Mouse (Mus musculus): ENCODE data around the gene Tmc6. TPM values are rescaled to one million over a fixed set of nuclear protein-coding genes. Genes with fewer than 3 reads are reported as not detected.

The Tmc6 gene
- polyA plus RNA-seq, 1 experiment from 2014 or later, result 11.5 TPM

DNA sequence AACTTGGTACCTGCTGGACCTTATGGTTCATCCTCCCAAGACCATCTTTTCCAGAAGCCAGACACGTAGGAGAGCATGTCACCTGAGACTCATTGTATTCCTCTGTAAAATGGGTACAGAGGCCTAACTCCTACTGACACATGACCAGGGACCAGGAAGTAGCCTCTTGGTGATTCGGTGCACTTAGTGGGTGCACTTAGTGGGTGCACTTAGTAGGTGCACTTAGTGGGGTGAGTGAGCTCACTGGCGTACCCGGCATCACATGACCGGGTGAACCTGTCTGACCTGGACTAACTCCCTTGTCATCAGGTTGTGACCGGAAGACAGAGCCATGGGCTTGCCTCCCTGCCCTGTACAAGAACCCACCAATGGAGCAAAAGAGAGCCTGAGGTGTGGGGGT, 24.8 kb upstream of the Tmc6 start:
- Histone ChIP-seq H3K27me3 (replicated peaks) (peaks cover 9% of the 10 kb centered on the region; the same call in 1 of the 2 replicates), H3K36me3 (no peaks in the 10 kb centered on the region), H3K9ac (no peak overlapping the region), H3K4me1 (peaks cover 18% of the 10 kb centered on the region), H3K9me3 (no peaks in the 10 kb centered on the region), H3K4me2 (replicated peaks) (no peak overlapping the region), H3K27ac (no peak overlapping the region), H3K4me3 (no peak overlapping the region)
- no peak for ATAC-seq (ENCODE audit: low FRiP score, low read depth)
- WGBS, result 94% methylated on average over 6 of the region's 6 CpGs

DNA sequence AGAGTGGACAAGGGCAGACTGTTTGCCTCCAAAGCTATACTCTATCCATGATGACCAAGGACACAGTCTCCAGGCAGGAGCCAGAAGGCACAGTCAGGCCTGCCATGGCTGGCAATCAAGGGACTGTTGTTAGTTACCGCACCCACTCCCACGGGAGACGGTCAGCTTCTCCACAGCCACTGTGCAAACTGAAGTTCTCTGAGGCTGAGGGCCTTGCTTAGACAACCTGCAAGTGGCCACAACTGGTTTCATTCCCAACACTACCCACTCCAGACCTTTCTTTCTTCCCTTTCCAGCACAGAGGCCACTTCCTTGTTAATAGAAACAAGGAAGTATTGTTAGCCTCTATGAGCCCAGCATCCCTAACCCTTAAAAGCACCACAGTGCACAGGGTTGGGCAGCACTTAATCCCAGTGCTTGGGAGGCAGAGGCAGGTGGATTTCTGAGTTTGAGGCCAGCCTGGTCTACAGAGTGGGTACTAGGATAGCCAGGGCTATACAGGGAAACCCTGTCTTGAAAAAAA, 21.2 kb upstream of the Tmc6 start:
- no peaks in the 10 kb centered on the region for H3K27me3 ChIP-seq (replicated peaks)
- no peak for ATAC-seq (ENCODE audit: low FRiP score, low read depth)
- no peak overlapping the region for H3K27ac ChIP-seq
- H3K4me2 ChIP-seq (replicated peaks), result no peak overlapping the region
- 0 out of 2 replicates have a peak, but pooled peaks cover 2% of the 10 kb centered on the region for H3K4me1 ChIP-seq
- no peaks in the 10 kb centered on the region for H3K36me3 ChIP-seq
- 98% methylated on average over 3 of the region's 3 CpGs for WGBS
- no peak overlapping the region for H3K4me3 ChIP-seq
- no peak overlapping the region for H3K9ac ChIP-seq
- H3K9me3 ChIP-seq, result no peaks in the 10 kb centered on the region

GRCm38 (mm10) chr11:117801650-117802049, 19.7 kb upstream of the Tmc6 start:
- Histone ChIP-seq H3K27me3 (replicated peaks) (no peaks in the 10 kb centered on the region), H3K36me3 (no peaks in the 10 kb centered on the region), H3K4me3 (no peak overlapping the region), H3K9me3 (no peaks in the 10 kb centered on the region), H3K4me2 (replicated peaks) (no peak overlapping the region), H3K9ac (no peak overlapping the region), H3K4me1 (0 out of 2 replicates have a peak, but pooled peaks cover 8% of the 10 kb centered on the region), H3K27ac (no peak overlapping the region)
- WGBS, result 77% methylated on average over 7 of the region's 7 CpGs
- ATAC-seq (ENCODE audit: low FRiP score, low read depth), result no peak

- H3K9me3 ChIP-seq, result no peaks in the 10 kb centered on the region
- 90% methylated on average over 7 of the region's 7 CpGs for WGBS
- no peaks in the 10 kb centered on the region for H3K27me3 ChIP-seq (replicated peaks)
- no peak overlapping the region for H3K4me2 ChIP-seq (replicated peaks)
- no peaks in the 10 kb centered on the region for H3K36me3 ChIP-seq
- no peak overlapping the region for H3K9ac ChIP-seq
- H3K4me3 ChIP-seq, result no peak overlapping the region
- ATAC-seq (ENCODE audit: low FRiP score, low read depth), result no peak
- H3K27ac ChIP-seq, result no peak overlapping the region
- H3K4me1 ChIP-seq, result 0 out of 2 replicates have a peak, but pooled peaks cover 8% of the 10 kb centered on the region
These were observed 18.0 kb upstream of the Tmc6 start for GRCm38 (mm10) chr11:117800038-117800437.

DNA sequence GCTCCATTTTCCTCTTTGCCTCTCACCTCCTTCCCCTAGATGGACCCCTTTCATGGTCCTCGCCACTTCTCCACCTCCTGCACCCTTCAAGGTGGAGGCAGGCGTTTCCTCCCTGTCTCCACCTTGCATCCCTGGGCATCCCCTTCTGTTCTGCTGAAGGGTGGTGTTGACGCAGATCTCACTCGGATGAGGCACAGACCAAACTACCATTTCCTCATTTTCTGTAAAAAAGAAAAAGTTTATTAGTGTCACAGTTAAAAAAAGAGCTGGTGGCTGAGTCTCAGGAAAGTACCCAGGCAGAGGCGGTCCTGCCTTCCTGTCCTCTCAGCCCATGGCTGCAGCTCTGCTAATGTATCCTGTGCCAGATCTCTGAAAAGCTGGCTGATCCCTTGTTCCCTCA, 17.2 kb upstream of the Tmc6 start:
- H3K9ac ChIP-seq, result no peak overlapping the region
- no peak overlapping the region for H3K4me2 ChIP-seq (replicated peaks)
- H3K27ac ChIP-seq, result no peak overlapping the region
- 76% methylated on average over 5 of the region's 5 CpGs for WGBS
- H3K9me3 ChIP-seq, result no peaks in the 10 kb centered on the region
- no peak overlapping the region for H3K4me3 ChIP-seq
- H3K27me3 ChIP-seq (replicated peaks), result no peaks in the 10 kb centered on the region
- H3K36me3 ChIP-seq, result no peaks in the 10 kb centered on the region
- ATAC-seq (ENCODE audit: low FRiP score, low read depth), result no peak
- 0 out of 2 replicates have a peak, but pooled peaks cover 8% of the 10 kb centered on the region for H3K4me1 ChIP-seq

GRCm38 (mm10) chr11:117798160-117798541, 16.2 kb upstream of the Tmc6 start:
- H3K36me3 ChIP-seq, result no peaks in the 10 kb centered on the region
- H3K27me3 ChIP-seq (replicated peaks), result no peaks in the 10 kb centered on the region
- no peak for ATAC-seq (ENCODE audit: low FRiP score, low read depth)
- no peak overlapping the region for H3K9ac ChIP-seq
- 0 out of 2 replicates have a peak overlapping the region, but pooled peaks have one; percentile 5 for H3K4me2 ChIP-seq (replicated peaks)
- 56% methylated on average over 2 of the region's 2 CpGs for WGBS
- no peak overlapping the region for H3K27ac ChIP-seq
- H3K9me3 ChIP-seq, result no peaks in the 10 kb centered on the region
- 0 out of 2 replicates have a peak, but pooled peaks cover 8% of the 10 kb centered on the region for H3K4me1 ChIP-seq
- no peak overlapping the region for H3K4me3 ChIP-seq

DNA sequence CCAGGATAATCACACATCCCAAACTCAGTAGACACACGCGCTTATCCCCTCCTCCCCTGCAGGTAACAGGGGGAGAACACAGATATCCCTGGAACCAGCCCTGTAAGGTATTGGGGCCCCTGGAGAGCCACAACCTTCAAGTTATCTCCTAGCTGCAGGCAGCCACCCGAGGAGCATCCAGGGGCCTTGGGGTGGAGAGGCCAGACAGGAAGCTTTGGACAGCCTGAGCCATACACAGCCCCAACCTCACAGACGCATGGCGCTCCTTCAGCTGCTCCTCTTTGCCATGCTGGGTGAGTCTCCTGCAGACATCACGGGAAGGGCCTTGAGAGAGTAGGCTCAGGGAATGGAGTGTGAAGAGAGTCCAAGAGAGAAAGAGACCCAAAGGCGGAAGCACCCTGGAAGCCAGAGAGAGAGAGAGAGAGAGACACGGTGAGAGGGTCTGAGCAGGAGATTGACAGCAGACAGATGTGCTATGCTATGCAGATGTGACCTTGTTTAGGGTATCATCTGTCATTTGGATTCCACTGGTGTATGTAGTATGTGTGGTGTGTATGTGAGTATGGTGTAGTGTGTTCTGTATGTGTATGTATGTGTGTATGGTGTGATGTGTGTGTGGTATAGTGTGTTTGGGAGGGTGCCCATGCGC, 15.6 kb upstream of the Tmc6 start, which contains the start of gene 6030468B19Rik:
6030468B19Rik (plus strand) TSS at position 150 of the 649 bp plus-strand sequence.
- H3K36me3 ChIP-seq, result no peaks in the 10 kb centered on the region
- H3K27ac ChIP-seq, result no peak within 1 kb of the TSS
- no peaks in the 10 kb centered on the region for H3K9me3 ChIP-seq
- 0 out of 2 replicates have a peak within 1 kb of the TSS, but pooled peaks have one; percentile 5 for H3K4me2 ChIP-seq (replicated peaks)
- 0 out of 2 replicates have a peak, but pooled peaks cover 9% of the 10 kb centered on the region for H3K4me1 ChIP-seq
- no peak within 1 kb of the TSS for H3K4me3 ChIP-seq
- H3K27me3 ChIP-seq (replicated peaks), result no peaks in the 10 kb centered on the region
- H3K9ac ChIP-seq, result no peak within 1 kb of the TSS
- no peak for ATAC-seq (ENCODE audit: low FRiP score, low read depth)
- 62% methylated on average over 9 of the region's 9 CpGs for WGBS

GRCm38 (mm10) chr11:117796954-117797353, 15.0 kb upstream of the Tmc6 start:
- H3K27ac ChIP-seq, result no peak overlapping the region
- H3K9me3 ChIP-seq, result no peaks in the 10 kb centered on the region
- H3K4me3 ChIP-seq, result no peak overlapping the region
- peaks cover 3% of the 10 kb centered on the region; the same call in 1 of the 2 replicates for H3K27me3 ChIP-seq (replicated peaks)
- no peaks in the 10 kb centered on the region for H3K36me3 ChIP-seq
- no peak overlapping the region for H3K9ac ChIP-seq
- peaks cover 12% of the 10 kb centered on the region; the same call in 1 of the 2 replicates for H3K4me1 ChIP-seq
- no peak overlapping the region for H3K4me2 ChIP-seq (replicated peaks)
- WGBS, result 44% methylated on average over 5 of the region's 5 CpGs
- no peak for ATAC-seq (ENCODE audit: low FRiP score, low read depth)

DNA sequence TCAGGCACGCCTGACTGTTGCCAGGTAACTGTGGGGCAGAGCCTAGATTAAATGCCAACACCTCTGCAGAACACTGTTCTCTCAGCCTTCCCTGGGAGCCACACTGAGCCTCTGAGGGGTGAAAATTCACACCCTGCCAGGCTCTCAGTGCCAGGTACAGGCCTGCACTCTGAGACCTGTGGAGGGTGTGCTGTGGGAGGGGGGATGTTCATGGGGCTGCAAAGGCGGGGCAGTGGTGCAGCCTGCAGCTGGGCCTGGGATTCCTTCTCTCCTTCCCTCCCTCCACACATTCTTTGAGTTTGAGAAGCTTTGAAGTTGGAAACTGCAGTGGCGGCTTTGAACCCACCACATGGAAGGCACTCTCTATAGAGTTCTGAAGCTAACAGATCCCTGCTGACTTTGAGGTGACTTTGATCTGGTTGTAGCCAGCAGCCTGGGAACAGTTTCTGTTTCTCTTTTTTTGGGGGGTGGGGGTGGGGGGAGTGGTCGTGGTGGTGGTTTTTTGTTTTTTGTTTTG, 12.1 kb upstream of the Tmc6 start:
- Histone ChIP-seq H3K4me2 (replicated peaks) (no peak overlapping the region), H3K36me3 (no peaks in the 10 kb centered on the region), H3K4me3 (no peak overlapping the region), H3K27ac (no peak overlapping the region), H3K9ac (no peak overlapping the region), H3K27me3 (replicated peaks) (peaks cover 20% of the 10 kb centered on the region), H3K4me1 (peaks cover 18% of the 10 kb centered on the region; the same call in 1 of the 2 replicates), H3K9me3 (no peaks in the 10 kb centered on the region)
- ATAC-seq (ENCODE audit: low FRiP score, low read depth), result no peak
- 63% methylated on average over 4 of the region's 4 CpGs for WGBS

DNA sequence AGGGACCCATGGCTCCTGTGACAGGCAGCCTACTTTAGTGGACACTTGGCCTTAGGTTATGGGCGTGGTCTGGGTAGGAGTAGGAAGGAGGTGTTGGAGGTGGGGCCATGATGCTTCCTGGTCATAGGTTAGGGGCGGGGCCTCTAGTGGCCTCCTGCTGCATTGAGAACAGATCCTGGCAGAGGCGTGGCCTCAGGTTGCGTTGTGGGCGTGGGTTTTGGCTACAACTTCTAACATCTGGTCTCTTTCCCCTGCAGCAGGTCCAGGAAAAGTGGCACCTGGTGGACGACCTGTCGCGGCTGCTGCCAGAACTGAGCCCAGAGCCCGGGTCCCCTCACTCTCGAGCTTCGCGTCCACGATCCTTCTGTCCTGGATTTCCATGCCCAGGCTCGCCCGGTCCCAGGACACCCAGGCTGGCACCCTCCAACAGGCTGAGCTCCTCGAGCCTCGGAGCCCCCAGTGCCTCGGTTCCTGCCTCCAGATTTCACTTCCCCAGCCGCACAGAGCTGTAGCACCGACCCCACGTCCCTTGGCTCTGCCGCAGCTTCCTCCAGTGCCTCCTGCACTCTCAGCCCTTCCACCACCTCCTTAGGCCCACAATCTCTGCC, 10.4 kb upstream of the Tmc6 start:
- Histone ChIP-seq H3K4me2 (replicated peaks) (peak overlapping the region; percentile 41), H3K4me3 (0 out of 2 replicates have a peak overlapping the region, but pooled peaks have one; percentile 5)

DNA sequence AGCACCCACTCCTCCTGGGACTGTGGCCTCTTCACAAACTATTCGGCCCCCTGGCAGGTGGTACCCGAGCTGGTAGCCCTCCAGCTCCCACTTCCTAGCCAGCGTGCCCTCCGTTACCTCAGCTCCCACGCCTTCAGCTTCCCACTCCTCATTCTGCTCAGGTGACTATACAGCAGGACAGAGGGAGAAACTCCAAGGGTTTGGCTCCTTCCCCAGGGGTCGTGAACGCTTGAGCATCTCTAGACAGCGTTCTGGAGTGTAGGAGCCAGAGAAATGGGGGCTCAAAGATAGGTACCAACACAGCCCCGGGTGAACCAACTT, 9.4 kb upstream of the Tmc6 start:
- H3K4me2 ChIP-seq (replicated peaks), result no peak overlapping the region
- H3K36me3 ChIP-seq, result no peaks in the 10 kb centered on the region
- peaks cover 20% of the 10 kb centered on the region for H3K27me3 ChIP-seq (replicated peaks)
- H3K27ac ChIP-seq, result no peak overlapping the region
- H3K4me1 ChIP-seq, result peaks cover 9% of the 10 kb centered on the region; the same call in 1 of the 2 replicates
- no peaks in the 10 kb centered on the region for H3K9me3 ChIP-seq
- no peak for ATAC-seq (ENCODE audit: low FRiP score, low read depth)
- no peak overlapping the region for H3K9ac ChIP-seq
- no peak overlapping the region for H3K4me3 ChIP-seq
- WGBS, result 89% methylated on average over 9 of the region's 9 CpGs

More for the DNA sequence above, 10.4 kb upstream of the Tmc6 start:
- Histone ChIP-seq H3K9me3 (no peaks in the 10 kb centered on the region), H3K27me3 (replicated peaks) (peaks cover 20% of the 10 kb centered on the region), H3K9ac (no peak overlapping the region), H3K36me3 (no peaks in the 10 kb centered on the region), H3K4me1 (peaks cover 12% of the 10 kb centered on the region; the same call in 1 of the 2 replicates), H3K27ac (no peak overlapping the region)
- no peak for ATAC-seq (ENCODE audit: low FRiP score, low read depth)
- WGBS, result 6% methylated on average over 22 of the region's 22 CpGs

DNA sequence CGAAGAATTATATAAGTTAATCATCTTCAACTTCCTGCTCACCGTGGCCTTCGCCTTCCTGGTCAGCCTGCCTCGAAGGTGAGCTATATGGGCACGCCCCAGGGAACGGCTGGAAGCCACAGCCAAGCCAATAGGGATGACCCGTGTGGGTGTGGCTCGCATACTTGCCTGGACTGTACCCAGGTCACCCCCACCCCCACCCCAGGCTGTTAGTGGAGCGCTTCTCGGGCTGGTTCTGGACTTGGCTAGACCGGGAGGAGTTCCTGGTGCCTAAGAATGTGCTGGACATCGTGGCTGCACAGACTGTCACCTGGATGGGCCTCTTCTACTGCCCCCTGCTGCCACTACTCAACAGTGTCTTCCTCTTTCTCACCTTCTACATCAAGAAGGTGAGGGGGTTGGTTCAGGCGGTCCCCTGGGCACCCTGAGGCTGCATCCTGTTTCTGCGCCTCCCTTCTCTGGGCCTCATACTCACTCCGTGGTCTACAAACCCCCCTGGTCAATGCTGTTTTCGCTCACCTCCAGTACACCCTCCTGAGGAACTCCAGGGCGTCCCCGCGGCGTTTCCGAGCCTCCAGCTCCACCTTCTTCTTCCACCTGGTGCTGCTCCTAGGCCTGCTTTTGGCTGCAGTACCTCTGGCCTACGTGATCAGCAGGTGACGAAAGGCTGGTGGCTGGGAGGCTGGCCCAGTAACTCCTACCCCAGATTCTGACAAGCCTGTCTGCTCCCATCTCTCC, 8.9 kb upstream of the Tmc6 start:
- ATAC-seq (ENCODE audit: low FRiP score, low read depth), result no peak

More for the DNA sequence above, 8.9 kb upstream of the Tmc6 start:
- Histone ChIP-seq H3K4me1 (peaks cover 9% of the 10 kb centered on the region; the same call in 1 of the 2 replicates), H3K27ac (no peak overlapping the region), H3K4me2 (replicated peaks) (peak overlapping the region; percentile 44), H3K27me3 (replicated peaks) (peaks cover 20% of the 10 kb centered on the region), H3K36me3 (no peaks in the 10 kb centered on the region), H3K4me3 (no peak overlapping the region), H3K9me3 (no peaks in the 10 kb centered on the region), H3K9ac (no peak overlapping the region)
- whole genome bisulfite sequencing, result 32% methylated on average over 23 of the region's 23 CpGs

All from neural tube, embryonic 12.5 days (tissue).